Mouse (Mus musculus) liver, adult 2 months (tissue): ENCODE data around the gene Cox5b. TPM values are rescaled to one million over a fixed set of nuclear protein-coding genes. Genes with fewer than 3 reads are reported as not detected.
A peak's percentile ranks its signal among the peaks of the same experiment; 100 is the strongest.

Experiments used
- DNase-seq: peaks from one replicate; pipeline ENCODE4 v3.0.0-alpha.2; 2011; ENCODE audit warnings: low read depth, low spot score; ENCODE audit errors: extremely low read depth
- H3K27ac ChIP-seq: fragments of 200-500 bp; replicated peaks from 2 replicates; pipeline ENCODE4 v1.5.1; 2012; ENCODE audit warnings: low read depth, mild to moderate bottlenecking, control low read depth, inconsistent platforms, low read length; ENCODE audit not compliant: insufficient read depth
- H3K27me3 ChIP-seq: fragments of 200-500 bp; 2 replicates; pipeline ENCODE4 v1.6.1; 2012; ENCODE audit warnings: mild to moderate bottlenecking, moderate library complexity, low read length, inconsistent platforms; ENCODE audit not compliant: control insufficient read depth, insufficient read depth
- H3K36me3 ChIP-seq: fragments of 200-500 bp; 2 replicates; pipeline ENCODE4 v1.6.1; 2012; ENCODE audit warnings: low read length, inconsistent platforms; ENCODE audit not compliant: control insufficient read depth, insufficient read depth
- H3K4me1 ChIP-seq: fragments of 200-500 bp; 2 replicates; pipeline ENCODE4 v1.6.1; 2011; ENCODE audit warnings: low read length; ENCODE audit not compliant: control insufficient read depth, insufficient read depth
- H3K4me3 ChIP-seq: fragments of 200-500 bp; 2 replicates; pipeline ENCODE4 v1.5.1; 2011; ENCODE audit warnings: low read depth, mild to moderate bottlenecking, control low read depth, low read length, moderate library complexity; ENCODE audit not compliant: insufficient read depth
- H3K79me2 ChIP-seq: fragments of 200-500 bp; 2 replicates; pipeline ENCODE4 v1.6.1; 2012; ENCODE audit warnings: inconsistent platforms, mild to moderate bottlenecking, low read length, moderate library complexity; ENCODE audit not compliant: control insufficient read depth, insufficient read depth
- H3K9ac ChIP-seq: fragments of 200-500 bp; 2 replicates; pipeline ENCODE4 v1.6.1; 2012; ENCODE audit warnings: low read depth, mild to moderate bottlenecking, control low read depth, inconsistent platforms, low read length
- CTCF ChIP-seq: fragments of 200-500 bp; IDR thresholded peaks from 2 replicates; pipeline ENCODE4 v1.5.1; 2011; ENCODE audit warnings: low read depth, low read length, control low read depth
- POLR2A ChIP-seq: fragments of 200-500 bp; IDR thresholded peaks from 2 replicates; pipeline ENCODE4 v1.6.1; 2011; ENCODE audit warnings: low read length, control low read depth; ENCODE audit not compliant: insufficient read depth; ENCODE audit errors: extremely low read depth
- WGBS: fragments of 180-500 bp; shearing (Covaris S2); methylation state at CpG from one replicate; pipeline ENCODE4 v1.1.7; 2018; 5-methylcytosine and 5-hydroxymethylcytosine counted together
- polyA plus RNA-seq: library from polyadenylated mRNA; depleted of rRNA; stranded (reverse); fragments of >200 nt; gene quantifications from 2 replicates; pipeline ENCODE4 v1.2.3, GENCODE M21; 2012; rRNA removed
- total RNA-seq: library from RNA; depleted of rRNA; stranded (reverse); fragments of >200 nt; gene quantifications from 2 replicates; pipeline ENCODE4 v1.2.3, GENCODE M21; 2014; rRNA removed

Gene Cox5b
- total RNA-seq (445 and 458 TPM in 2 replicates), polyA plus RNA-seq (756 and 791 TPM in 2 replicates)

DNA sequence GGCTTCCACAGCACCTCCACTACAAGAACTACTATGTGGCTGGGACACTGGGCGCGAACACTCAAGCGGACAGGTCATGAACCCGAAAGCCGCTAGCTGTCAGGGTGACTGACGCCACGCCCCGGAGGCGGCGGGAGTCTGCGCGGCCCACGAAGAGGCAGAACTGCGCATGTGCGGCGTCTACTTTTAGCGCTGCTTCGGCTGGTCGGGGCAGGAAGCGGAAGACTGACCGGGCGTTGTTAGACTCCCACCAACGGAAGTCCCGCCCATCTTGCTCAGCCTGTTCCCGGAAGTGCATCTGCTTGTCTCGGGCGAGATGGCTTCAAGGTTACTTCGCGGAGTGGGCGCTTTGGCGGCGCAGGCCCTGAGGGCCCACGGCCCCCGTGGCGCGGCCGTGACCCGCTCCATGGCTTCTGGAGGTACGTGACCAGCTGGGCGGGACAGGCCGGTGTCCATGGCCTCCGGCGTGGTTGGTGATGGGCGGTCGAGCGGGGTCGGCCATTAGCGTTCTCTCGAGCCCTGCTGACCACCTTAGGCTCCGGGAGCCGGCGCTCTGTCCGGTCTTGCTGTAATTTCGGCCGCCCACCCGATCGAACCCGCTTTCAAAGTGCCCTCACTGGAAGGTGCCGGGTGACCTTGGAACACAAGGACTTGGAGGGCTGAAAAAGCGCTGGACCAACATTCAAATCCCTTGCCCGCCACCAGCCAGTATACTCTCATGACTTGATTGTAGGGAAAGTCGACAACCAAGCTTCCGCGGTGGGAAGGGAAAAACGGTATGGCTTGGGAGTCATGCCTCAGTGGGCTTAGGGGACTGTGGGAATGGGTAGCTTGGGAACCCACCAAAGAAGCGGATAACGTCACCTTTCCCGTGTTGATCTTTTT, at the start of gene Cox5b:
Gene Cox5b (plus strand): TSS at position 179 of the 885 bp plus-strand sequence.
- peaks cover 7% of the 10 kb centered on the region; the same call in 1 of the 2 replicates for H3K79me2 ChIP-seq
- peak within 1 kb of the TSS; percentile 70 for H3K4me3 ChIP-seq
- WGBS: under 1% methylated on average over 68 of the region's 68 CpGs
- TF ChIP-seq CTCF: no peak
- TF ChIP-seq POLR2A: peak; percentile 49; the same call in 1 of the 2 replicates
- H3K27ac ChIP-seq: peak within 1 kb of the TSS; percentile 64
- H3K9ac ChIP-seq: peak within 1 kb of the TSS; percentile 86
- H3K36me3 ChIP-seq: peaks cover 12% of the 10 kb centered on the region
- H3K27me3 ChIP-seq: no peaks in the 10 kb centered on the region
- peaks cover 6% of the 10 kb centered on the region; the same call in 1 of the 2 replicates for H3K4me1 ChIP-seq
- DNase-seq: peak; percentile 95

DNA sequence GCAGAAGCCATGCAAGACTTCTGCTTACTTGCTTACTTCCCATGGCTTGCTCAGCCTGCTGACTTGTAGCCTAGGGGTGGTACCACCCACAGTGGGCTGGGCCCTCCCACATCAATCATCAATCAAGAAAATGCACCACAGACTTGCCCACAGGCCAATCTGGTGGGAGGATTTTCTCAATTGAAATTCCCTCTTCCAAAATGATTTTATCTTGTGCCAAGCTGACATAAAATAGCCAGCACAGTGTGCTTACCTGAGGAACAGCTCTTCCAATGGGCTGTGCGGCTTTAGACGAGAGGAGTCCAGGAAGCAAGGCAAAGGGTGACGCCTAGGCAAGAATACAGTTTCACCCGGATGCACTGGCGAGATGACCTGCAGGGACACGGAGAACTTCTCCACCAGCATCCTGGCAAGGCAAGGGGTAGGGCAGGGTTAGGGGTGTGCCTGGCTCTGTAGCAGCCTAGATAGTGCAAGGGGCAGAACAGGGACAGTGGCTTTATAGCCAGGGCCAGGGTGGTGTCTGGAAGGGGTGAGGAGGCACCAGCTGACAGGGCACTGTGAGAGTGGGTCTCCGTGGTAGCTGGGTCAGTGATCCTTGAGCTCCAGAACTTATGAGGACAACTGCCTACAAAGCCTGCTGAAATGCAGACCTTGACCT, 47.2 kb upstream of the Cox5b start:
- H3K79me2 ChIP-seq: no peaks in the 10 kb centered on the region
- no peak overlapping the region for H3K27ac ChIP-seq
- no peak for TF ChIP-seq POLR2A
- TF ChIP-seq CTCF: no peak
- no peaks in the 10 kb centered on the region for H3K4me1 ChIP-seq
- H3K36me3 ChIP-seq: no peaks in the 10 kb centered on the region
- H3K4me3 ChIP-seq: no peak overlapping the region
- no peak for DNase-seq
- no peaks in the 10 kb centered on the region for H3K27me3 ChIP-seq
- 77% methylated on average over 7 of the region's 7 CpGs for WGBS
- H3K9ac ChIP-seq: no peak overlapping the region

DNA sequence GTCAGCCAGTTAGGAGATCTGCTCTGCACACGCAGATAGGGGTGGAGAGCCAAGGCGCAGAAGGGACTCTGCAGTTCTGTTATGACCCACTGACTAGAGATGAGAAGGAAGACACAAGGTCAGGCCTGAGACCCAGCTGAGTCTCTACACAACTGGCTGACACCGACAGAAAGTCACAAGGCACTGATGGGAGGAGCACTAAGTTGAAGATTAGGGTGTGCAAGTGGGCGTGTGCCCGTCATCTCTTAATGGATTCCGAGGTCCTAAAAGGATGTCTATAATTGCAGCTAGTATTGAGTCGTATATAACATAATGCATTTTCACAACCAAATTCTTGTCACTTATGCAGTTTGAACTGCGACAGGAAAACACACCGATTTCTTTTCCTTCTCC, 46.6 kb upstream of the Cox5b start:
- no peaks in the 10 kb centered on the region for H3K4me1 ChIP-seq
- no peak for TF ChIP-seq CTCF
- TF ChIP-seq POLR2A: no peak
- 87% methylated on average over 9 of the region's 9 CpGs for WGBS
- no peak overlapping the region for H3K4me3 ChIP-seq
- no peak overlapping the region for H3K9ac ChIP-seq
- no peak for DNase-seq
- H3K36me3 ChIP-seq: no peaks in the 10 kb centered on the region
- H3K27me3 ChIP-seq: no peaks in the 10 kb centered on the region
- no peaks in the 10 kb centered on the region for H3K79me2 ChIP-seq
- H3K27ac ChIP-seq: no peak overlapping the region

DNA sequence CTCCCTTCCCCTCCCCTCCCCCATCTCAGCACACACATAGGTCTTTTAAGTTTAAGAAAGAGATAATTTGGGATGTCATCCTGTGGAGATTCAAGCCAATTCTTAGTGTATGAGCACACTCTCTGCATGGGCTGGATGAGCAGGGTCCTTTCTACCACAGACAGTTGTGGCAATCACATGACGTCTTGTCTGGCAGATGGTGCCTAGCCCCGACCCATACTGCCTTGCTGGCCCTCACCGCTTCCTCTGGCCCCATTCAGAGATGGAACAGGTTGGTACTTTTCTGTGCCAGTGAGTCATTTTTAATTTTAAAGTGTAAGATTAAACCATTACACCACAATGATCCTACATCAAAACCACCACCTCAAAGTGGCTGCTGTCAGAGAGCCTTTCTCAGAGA, 45.0 kb upstream of the Cox5b start:
- no peak overlapping the region for H3K27ac ChIP-seq
- no peak for DNase-seq

DNA sequence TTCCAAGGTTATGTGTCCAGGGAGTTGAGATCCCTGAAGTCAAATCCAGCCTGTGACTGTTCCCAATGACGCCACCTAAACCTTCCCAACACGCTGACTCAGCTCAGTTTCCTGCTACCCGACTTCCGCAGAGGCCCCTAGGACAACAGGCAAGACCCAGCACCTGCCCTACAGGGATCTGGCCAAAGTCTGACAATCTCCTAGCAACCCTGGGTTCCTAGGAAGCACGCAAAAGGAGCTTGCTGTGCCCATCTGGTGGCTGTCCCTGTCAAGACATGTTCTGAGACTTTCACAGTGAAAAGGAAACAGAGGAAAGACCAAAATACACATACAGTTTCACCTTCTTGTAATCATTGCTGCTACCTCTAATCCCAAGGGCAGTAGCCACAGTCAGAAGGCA, 43.6 kb upstream of the Cox5b start:
- Histone ChIP-seq H3K27me3 (no peaks in the 10 kb centered on the region), H3K4me3 (no peak overlapping the region), H3K27ac (no peak overlapping the region), H3K4me1 (no peaks in the 10 kb centered on the region), H3K9ac (no peak overlapping the region), H3K79me2 (no peaks in the 10 kb centered on the region), H3K36me3 (no peaks in the 10 kb centered on the region)
- DNase-seq: no peak
- WGBS: 66% methylated on average over 5 of the region's 5 CpGs
- no peak for TF ChIP-seq POLR2A
- TF ChIP-seq CTCF: no peak

More for the DNA sequence above, 45.0 kb upstream of the Cox5b start:
- no peaks in the 10 kb centered on the region for H3K4me1 ChIP-seq
- 78% methylated on average over 3 of the region's 3 CpGs for WGBS
- no peaks in the 10 kb centered on the region for H3K27me3 ChIP-seq
- no peak overlapping the region for H3K4me3 ChIP-seq
- no peaks in the 10 kb centered on the region for H3K36me3 ChIP-seq
- H3K79me2 ChIP-seq: no peaks in the 10 kb centered on the region
- no peak overlapping the region for H3K9ac ChIP-seq
- no peak for TF ChIP-seq POLR2A
- TF ChIP-seq CTCF: no peak

DNA sequence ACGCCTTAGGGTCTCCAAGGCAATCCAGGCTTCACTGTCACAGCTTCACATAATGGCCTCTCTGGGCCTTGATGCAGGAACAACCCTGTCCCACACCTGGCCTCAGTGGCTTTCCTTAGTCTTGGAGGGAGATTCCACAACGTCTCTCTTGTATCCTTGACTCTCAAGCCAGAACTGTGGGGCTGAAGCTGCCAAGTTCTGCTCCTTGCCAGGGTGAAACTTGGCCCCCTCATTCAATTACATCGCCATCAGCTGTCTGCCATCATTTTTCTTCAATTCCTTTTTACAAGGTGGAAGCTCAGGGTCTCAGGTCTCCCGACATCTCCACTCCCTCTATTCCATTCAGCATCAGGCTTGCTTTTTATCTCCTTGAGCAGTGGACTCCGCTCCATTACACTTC, 36.2 kb upstream of the Cox5b start:
- 93% methylated on average over 5 of the region's 5 CpGs for WGBS
- no peak overlapping the region for H3K4me3 ChIP-seq
- no peaks in the 10 kb centered on the region for H3K4me1 ChIP-seq
- no peaks in the 10 kb centered on the region for H3K36me3 ChIP-seq
- no peak for TF ChIP-seq CTCF
- TF ChIP-seq POLR2A: no peak
- no peaks in the 10 kb centered on the region for H3K79me2 ChIP-seq
- no peaks in the 10 kb centered on the region for H3K27me3 ChIP-seq
- no peak overlapping the region for H3K27ac ChIP-seq
- no peak overlapping the region for H3K9ac ChIP-seq
- no peak for DNase-seq
